Mouse (Mus musculus): Measurements from ENCODE around the gene Mpdz. TPM values are rescaled to one million over a fixed set of nuclear protein-coding genes. Genes with fewer than 3 reads are reported as not detected.

Gene Mpdz
- polyA plus RNA-seq, 1 experiment, result 39.9 TPM

DNA sequence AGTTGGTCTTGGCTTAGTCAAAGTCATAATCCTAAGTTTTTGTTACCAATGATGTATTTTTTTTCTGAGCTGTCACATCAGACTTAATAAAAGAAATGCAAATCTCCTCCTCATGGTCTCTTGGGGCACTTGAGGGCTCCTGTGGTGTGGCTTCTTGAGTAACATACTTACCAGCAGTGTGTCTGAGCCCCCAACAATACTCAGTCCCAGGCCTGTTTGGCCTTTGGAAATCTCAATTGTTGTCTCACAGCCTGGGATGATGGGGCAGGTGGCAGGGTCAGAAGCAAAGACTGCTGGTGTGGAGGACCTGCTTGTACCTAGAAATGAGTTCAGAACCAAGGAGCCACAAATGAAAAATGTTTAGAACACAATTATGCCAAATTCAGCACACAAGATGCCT, 149.3 kb downstream of the Mpdz start:
- no peak for DNase-seq (ENCODE audit: extremely low spot score in 1 of 2, low spot score in 1 of 2)

DNA sequence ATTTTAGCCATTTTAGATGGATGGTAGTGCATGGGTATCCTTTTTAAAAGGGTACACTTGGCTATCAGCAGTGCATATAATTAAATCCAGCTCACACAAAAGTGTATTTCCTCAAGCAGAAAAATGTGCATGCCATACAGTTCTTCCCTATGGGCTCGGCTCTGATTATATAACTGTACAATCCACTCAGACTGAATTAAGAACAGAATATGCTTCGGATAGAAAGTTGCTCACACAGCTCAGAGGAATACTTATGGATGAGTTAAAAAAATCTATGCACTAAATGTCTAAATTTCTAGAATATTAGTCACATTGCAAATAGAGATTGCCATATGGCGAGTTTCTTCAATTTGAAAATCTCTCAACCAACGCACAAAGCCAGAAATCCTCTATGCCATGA, 157.1 kb downstream of the Mpdz start:
- peak in 1 of 2 experiments; percentile 31 for DNase-seq (ENCODE audit: extremely low spot score in 1 of 2, low spot score in 1 of 2)

DNA sequence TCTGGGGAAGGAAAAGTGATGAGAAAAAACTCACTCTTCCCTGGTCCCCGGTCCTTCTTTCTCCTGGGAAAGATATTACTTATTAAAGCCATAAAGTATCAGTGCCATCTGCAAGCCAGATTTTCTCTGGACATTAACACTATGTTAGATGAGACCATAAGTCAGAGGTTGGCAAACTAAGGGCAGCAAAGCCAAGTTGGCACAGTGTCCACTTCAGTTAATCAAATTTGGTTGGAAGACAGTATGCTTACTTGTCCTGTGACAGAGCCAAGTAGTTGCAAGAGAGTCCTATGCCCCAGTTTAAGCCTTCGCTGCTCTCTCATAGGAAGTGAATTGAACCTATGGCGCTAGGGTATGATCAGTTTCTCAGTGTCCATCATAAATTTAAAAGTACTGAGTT, 159.0 kb downstream of the Mpdz start:
- DNase-seq (ENCODE audit: extremely low spot score in 1 of 2, low spot score in 1 of 2), result no peak

DNA sequence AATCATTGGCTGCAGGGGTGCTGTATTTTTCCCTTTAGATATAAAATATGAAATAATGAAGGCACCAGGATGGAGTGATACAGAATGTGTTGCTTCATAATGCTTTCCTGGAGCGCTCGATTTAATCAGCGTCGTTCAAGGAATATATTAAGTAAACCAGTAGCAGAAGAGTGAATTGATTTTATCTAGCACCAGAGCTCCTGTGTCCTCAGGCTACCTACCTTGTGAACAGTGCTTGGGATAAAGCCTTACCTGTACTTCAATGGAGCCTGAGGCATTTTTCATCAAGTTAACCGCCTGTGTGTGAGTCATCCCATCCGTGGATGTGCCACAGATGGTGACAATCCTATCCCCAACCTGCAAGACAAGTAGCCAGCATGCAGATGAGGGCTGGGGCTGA, 159.5 kb downstream of the Mpdz start:
- DNase-seq (ENCODE audit: extremely low spot score in 1 of 2, low spot score in 1 of 2), result no peak

DNA sequence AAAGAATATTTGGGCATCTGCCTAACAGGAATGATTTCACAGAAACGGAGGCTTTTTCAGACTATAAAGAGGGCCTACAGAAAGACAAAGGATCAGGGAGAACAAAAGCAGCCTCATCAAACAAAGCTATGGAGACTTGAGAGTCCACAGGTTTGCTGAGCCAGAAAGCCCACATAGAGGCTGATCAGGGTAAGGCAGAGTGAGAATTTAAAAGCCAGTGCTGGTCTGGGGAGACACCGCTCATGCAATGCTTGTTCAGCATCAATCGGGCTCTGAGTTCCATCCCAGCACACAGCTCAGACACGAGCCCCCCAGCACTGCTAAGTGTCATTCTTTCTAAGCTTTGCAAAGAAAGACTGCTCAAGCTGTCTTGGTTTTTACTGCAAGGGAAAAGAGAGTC, 162.5 kb downstream of the Mpdz start:
- no peak for DNase-seq (ENCODE audit: extremely low spot score in 1 of 2, low spot score in 1 of 2)

DNA sequence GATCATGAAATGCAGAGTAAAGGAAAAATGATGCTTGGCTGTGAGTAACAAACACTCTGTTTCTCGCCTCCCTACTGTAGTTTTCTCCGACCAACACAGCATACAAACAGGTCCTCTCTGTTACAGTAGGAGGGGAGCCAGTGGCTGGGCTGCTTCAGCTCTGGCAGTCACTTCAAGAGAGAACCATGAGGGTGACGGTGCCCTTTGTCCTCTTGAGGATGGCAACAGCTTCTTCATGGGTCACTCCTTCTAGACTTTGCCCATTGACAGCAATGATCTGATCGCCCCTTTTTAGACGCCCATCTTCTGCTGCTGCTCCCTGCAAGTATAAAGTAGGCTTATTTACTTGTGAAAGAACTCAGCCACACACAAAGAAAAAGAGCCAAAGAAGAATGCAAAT, 163.2 kb downstream of the Mpdz start:
- DNase-seq (ENCODE audit: extremely low spot score in 1 of 2, low spot score in 1 of 2), result no peak

DNA sequence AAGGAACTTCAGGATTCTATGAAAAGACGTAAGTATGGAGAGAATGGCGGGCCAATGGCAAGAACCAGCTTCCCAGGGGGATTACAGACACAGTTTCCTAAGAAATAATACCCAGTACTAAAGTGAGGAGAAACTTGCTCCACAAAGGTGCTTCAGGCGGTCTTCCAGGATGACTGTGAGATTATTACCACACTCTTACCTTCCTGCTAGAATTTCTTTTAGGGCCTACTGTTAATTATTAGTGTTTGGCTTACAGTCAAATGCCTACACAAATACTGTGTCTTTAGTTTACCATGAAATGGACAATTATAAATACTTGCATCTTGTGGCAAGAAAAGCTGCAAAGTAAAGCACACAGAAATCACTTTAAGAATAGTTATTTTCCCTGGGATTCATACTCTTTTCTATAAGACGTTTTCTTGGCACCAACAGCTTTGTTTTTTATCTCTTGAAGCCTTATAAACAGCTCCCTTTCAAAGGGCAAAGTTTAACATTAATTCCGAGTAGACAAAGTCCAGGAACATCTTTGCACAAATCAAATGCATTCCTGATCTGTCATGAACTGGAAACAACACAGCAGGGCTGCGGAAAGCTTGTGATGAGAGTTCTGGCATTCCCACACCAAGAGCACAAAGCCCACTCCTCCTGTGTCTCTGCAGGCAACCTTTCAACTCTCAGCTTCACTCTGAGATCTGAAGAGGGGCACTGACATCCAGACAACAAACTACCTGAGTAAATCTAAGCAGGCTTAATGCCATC, 166.5 kb downstream of the Mpdz start:
- no peak for DNase-seq (ENCODE audit: extremely low spot score in 1 of 2, low spot score in 1 of 2)

DNA sequence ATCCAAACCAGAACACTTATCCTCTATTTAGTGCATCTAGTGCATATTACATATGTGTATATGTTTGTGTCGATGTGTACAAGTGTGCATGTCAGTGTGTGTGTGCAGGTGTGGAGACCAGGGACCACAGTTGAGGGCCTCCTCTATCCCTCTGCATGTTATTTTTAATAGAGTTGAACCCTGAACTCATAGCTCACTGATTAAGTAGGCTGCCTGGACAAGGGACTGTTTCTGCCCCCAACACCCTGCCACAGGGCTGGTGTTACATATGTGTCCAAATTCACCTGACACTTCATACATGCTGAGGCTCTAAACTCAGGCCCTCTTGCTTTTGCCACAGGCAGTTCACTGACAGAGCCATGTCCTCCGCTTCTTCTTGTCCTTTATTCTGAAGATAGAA, 169.5 kb downstream of the Mpdz start:
- no peak for DNase-seq (ENCODE audit: extremely low spot score in 1 of 2, low spot score in 1 of 2)

DNA sequence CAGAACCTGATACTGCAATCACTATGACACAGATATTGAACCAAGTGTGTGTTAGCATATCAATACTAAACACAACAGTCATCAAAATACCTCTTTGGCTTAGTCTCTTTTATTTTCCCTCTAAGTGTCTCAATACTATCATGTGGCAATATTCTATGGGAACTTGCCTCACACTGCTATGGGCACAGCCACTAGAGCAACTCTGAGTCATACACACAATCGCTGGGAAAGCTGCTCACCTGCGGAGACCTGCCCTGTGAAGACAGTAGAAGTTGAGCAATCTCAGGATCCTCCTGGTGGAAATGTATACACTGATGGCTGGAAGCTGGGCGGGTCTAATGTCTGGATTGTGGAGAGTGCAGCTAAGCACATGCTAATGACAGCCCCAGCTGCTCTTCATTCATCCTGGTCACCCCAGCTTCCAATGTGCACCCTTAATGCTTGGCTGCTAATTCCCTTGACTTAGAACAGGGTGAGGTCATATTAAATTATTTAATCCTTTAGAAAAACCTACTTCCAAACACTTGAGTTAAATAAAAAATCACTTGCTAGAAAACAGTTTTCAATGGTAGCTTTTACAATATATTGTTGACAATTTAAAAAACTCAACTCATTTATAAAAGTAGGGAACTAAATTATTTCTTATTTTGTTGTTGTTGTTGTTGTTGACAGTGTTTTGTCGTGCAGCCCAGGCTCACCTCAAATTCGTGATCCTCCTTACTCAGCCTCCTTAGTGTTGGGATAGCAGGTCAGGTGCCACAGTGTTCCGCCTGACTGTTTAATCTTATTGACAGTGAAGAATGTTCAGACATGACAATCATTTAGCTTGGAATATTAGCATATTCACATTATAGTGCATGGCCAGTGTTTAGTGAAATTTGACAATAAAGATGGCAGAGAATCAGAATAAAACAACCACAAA, 189.5 kb downstream of the Mpdz start:
- no peak for DNase-seq (ENCODE audit: extremely low spot score in 1 of 2, low spot score in 1 of 2)

DNA sequence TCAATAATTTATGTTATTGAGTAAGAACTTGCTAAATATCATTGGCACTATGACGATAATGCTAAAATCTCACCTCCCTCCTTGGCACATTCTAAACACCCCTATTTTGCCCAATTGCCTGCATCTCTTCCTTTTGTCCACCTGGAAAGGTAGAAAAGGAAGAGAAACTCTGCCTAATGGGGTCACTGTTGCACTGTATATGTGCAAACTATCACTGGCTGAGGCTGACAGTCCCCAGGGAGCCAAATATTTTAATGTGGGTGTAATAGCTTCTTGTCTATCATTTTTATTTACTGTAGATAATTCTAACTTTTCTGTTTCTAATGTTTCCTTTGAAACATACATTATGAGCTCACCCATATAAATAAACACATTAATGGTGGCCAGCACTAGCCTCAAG, 190.3 kb downstream of the Mpdz start:
- DNase-seq (ENCODE audit: extremely low spot score in 1 of 2, low spot score in 1 of 2), result no peak

DNA sequence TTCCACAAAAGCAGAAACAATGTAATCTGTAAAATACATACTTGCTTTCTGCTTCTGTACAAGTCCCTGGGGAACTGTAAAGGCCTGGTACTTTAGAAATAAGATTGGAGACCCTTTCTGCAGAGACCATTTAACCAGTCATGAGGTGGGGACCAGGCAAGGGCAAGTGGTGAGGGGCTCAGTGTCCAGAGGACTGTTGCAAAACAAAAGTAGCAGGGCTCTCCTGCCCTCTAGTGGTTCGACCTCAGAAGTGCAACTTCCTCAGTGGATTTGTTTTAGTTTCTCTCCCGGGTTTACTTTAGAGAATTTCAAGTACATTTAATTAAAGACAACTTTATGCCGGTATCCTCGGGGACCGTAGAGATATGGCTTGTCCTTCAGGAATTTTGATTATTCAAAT, 190.7 kb downstream of the Mpdz start:
- peak in 1 of 2 experiments; percentile 77 for DNase-seq (ENCODE audit: extremely low spot score in 1 of 2, low spot score in 1 of 2)

DNA sequence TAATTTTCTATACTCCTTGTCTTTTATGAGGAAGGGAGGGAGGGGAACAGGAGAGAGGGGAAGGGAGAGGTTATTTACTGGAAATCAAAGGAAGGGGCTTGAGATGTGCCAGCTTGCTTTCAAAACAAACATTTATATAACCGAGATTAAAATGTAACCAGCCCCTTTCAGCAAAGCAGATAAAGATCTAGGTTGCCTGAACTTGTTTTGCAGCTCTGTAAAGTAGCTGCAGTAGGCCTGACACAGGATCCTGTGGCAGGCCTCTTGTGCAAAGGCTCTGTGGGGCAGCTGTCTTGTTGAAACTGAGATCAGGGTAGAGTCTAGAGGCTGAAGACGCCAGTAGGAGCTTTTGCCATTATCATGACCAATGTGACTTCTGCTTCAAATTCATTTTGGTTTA, 193.4 kb downstream of the Mpdz start:
- no peak for DNase-seq (ENCODE audit: extremely low spot score in 1 of 2, low spot score in 1 of 2)

DNA sequence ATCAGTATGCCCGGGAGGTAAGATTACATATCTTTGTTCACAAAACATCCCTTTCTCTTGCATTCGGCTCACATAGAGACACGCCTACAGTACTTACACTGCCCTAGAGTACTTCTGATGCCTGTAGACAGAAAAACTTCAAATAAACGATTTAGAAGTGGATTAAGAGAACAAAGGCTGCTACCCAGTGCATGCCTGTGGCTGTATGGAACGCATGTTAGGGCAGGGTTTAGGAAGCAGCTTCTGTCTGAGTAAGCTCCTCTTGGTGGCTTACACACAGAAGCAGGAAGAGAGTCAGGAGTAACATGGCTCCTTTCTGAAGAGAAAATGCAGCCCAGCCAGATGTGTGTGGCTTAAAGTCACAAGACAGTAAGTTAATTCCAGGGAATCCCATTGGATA, 206.4 kb downstream of the Mpdz start:
- DNase-seq (ENCODE audit: extremely low spot score in 1 of 2, low spot score in 1 of 2), result no peak

Measured in frontal cortex, adult 2 months (tissue).